Mouse (Mus musculus) cerebellum, postnatal 14 days (tissue): ENCODE results near the gene Fam193b.
"Not testable (repeated sequence)": the region's sequence is repeated elsewhere in the genome, so short reads cannot be mapped to it uniquely, and the experiment has no call there.

Experiments used
- DNase-seq, 2 experiments: peaks; one replicate each; pipeline ENCODE4 v3.0.0; 2021; ENCODE audit warnings: mixed read lengths in 2 of 2

Fam193b gene

DNA sequence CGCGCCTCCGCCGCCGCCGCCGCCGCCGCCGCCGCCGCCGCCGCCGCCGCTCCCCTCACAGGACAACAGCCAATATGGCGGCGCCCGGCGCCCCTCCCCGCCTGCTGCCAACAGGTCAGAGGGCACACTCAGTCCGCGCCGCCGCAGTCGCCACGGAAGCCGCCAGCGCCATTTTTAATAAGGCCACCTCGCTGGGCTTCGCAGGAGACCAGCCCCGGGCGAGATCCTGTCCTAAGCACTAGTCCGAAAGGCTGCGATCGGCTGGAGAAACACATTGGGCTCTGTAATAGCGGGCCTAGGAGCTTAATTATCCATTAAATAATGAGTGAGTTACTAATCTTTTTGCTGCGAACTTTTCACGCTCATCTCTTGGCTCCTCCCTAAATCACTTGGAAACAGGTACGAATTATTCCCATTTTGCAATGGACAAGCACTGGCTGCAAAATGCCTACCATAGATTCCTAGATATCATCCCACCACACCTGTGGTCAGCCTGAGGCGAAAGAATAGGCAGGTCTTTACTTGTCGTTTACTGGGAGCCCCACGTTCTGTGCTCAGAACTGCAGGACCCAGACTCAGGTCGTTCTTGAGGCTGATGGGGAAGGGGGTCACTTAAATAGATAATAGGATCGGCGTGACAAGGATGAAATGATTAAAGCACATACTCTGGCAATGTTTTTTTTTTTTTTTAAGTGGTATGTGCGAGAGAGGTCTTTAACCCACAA lies at the start of gene Fam193b:
Fam193b (minus strand) TSS at position 94 of the 725 bp plus-strand sequence.
- DNase-seq = peak; percentile 97 to 98

DNA sequence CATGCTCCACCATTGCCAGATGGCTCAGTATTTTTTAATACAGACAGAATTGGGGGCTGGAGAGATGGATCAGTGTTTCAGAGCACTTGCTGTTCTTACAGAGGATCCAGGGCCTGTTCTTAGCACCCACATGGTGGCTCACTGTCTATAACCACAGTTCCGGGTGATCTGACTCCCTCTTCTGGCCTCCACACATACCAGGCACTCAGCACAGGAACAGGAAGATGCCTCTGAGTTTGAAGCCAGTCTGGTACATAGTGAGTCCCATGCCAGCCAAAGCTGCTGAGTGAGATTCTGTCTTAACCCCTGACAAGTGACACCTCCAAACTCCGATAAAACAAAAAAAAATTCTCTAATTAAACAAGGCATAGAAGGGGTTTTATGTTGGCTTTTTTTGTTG lies 49.4 kb upstream of the Fam193b start:
- DNase-seq = no peak

DNA sequence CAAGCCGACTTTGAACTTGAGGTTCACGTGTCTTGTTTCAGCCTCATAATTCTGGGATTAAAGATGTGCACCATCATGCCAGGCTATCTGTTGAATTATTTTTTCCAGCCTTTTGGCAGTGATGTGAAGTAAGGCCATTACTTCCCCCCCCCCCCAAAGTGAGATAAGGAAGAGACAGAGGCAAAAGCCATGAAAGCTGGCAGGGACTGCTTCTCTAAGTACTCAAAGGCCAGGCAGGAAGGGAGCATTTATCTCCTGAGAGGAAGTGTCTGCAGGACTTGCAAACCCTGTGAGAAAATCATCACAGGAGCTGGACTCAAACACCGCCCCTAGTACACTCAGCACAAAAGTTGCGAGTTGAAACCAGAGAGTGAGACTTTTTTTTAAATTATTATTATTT lies 48.4 kb upstream of the Fam193b start:
- no peak for DNase-seq

DNA sequence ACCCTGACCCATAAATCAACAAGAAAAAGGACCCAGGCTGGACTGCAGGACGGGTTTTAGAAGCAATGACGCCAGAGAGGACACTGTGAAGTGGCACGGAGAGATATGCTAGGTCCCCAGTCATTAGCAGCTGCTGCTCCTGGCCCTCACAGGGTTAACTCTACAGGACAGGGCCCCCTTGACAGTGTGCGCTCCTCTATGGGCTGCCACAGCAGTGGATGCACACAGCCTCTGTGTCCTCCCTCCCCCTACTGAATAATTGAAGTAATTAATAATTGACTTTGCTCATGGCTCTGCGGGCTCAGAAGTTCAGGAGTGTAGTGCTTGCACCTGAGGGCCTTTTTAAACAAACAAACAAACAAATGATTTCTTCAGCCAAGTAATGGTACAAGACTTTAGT lies 42.6 kb upstream of the Fam193b start:
- DNase-seq = no peak

DNA sequence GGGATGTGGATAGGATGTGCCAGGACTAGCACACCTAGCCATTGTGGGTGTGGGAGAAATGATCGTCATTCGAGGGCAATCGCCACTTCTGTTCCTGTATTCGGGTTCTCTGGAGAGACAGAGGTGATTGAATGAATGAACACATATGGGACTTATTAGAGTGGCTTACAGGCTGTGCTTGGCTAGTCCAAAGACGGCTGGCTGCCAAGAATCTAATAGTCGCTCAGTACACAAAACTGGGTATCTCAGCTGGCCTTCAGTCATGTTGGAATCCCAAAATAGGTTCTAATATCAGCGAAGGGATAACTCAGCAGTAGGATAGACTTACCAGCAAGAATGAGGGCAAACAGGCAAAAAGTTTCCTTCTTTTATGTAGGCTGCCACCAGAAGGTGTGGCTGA lies 41.1 kb upstream of the Fam193b start:
- no peak for DNase-seq

DNA sequence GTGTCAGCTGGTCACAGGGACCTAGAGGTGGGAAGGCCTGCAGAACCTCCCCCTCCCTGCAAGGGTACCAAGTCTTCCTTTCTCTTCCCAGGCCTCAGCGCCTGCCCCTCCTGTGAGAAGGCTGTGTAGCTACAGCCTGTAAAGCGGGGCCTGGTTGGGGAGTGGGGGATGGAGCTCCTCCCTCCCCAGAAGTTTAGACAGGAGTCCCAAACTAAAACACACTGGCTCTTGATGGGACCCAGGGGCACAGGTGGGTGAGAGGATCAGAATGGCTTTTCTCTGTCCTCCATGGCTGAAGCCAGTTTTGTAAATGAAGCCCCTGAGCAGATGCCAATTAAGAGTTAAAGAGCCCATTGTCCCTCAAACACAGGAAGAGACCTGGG lies 36.7 kb upstream of the Fam193b start:
- DNase-seq = no peak

DNA sequence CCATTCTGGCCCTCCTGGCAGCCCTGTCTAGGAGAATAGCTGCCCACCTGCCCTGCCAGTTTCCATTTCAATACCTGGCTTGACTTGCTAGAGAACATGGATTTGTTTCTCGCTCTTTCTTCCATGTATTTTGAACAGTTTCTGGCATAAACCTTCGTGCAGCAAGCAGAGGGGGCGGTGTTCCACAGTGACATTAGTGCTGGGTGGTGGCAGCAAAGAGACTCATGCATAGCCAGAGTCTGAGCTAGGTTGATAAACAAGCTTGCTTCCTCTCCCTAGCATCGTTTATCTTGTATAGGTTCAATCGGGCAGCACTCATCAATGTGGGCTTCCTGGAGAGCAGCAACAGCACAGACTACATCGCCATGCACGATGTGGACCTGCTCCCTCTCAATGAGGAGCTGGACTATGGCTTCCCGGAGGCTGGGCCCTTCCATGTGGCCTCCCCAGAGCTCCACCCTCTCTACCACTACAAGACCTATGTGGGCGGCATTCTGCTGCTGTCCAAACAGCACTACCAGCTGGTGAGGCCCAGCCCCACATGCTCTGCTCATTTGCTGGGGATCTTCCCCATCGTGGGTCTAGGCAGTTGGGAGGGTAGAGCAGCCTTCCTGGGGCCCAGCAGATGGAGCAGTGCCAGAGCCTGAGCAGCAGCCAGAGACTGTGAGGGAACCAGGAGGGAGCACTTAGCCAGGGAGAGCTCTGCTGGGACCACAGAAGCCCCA lies 36.1 kb upstream of the Fam193b start:
- DNase-seq = no peak

DNA sequence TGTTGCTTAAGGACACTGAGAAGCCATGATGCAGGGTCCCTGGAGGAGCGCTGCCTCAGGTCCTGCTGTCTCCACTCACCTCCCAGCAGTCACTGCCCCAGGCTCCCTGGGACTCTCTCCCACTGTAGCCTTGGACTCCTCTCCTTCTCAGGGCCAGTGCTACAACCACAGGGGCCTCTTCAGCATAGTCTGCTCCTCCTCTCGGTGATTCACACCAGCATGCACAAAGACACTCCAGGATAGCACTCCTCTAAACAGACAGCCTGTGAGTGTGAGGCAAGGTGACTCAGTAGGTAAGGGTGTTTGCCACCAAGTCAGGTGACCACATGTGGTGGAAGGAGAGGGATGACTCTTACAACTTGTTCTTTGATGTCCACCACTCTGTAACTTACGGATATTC lies 33.7 kb upstream of the Fam193b start:
- no peak for DNase-seq

DNA sequence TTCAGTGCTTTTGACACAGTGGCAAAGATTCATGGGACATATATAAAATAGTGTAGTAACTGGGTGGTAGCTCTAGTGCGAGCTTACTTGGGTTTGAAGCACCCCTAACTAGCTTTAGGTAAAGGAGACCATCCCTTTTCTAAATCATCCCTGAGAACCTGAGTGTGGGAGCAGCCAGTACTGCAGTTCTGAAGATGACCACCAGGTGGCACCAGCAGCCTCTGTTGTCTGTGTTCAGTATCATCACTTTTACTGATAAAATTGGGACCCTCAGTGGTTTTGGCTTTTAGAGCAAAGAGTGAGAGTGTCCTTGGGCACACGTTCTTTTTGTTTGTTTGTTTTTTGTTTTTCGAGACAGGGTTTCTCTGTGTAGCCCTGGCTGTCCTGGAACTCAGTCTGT lies 30.7 kb upstream of the Fam193b start:
- peak; percentile 93 to 96 for DNase-seq

DNA sequence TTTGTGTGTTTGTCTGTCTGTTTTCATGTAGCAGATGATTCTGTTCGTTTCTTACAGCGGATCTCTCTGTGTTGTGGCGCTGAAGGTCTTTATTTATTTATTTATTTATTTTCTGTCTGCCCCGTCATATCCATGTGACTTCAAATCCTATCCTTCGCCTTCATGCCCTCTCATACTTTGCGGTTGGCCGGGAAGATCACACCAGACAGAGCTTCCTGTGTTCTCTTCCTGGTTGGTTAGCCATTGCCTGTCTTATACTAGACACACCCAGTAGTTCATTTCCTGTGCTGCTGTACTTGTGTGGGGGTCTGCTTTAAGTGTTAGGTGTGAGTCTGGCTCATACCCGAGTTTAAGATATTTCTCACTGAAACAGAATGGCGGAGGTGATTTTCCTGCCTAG lies 29.7 kb upstream of the Fam193b start:
- peak in 1 of 2 experiments; percentile 11 for DNase-seq

DNA sequence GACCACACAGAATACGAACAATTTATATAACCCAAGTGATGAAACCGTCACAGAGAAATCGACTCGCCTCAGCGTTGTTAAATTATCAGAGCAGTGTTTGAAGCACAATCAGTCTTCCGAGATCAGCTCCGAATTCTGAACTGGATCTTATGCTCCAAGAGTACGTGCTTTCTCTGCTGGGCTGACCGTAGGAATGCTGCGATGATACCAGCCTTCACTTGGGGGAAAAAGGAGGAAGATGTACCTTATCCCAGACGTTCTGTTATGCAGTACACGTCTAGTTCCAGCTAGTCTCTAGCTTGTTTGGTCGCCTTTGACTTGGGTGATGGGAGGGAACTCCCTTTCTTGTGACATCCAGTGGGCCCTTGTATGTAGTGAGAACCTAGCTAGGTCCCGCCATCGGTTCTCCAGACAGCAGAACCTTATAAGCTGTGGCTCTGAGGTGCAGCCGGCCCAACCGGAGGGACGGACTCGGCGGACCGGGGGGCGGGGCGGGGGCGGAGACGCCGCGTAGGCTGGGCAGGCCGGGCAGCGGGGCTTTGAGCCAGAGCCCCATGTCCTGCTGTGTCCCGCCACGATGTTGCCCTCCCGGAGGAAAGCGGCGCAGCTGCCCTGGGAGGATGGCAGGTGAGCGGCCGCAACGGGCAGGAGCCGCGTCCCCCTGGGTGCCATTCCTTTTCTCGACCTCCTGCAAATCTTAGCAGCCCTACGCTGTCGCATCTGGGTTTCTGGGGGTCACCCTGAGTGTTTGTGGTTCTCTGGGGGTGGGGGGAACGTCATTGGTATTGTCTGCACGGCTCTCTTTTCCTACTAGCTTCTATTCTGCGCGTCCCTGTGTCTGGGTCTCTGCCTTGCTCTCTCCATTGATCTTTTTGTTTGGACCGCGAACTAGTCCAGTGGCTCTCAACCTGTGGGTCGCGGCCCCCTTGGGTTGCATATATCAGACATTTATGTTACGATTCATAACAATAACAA lies 28.9 kb upstream of the Fam193b start, which contains the start of gene B4galt7:
B4galt7 (plus strand) TSS at position 331 of the 975 bp plus-strand sequence.
- peak; percentile 92 for DNase-seq

DNA sequence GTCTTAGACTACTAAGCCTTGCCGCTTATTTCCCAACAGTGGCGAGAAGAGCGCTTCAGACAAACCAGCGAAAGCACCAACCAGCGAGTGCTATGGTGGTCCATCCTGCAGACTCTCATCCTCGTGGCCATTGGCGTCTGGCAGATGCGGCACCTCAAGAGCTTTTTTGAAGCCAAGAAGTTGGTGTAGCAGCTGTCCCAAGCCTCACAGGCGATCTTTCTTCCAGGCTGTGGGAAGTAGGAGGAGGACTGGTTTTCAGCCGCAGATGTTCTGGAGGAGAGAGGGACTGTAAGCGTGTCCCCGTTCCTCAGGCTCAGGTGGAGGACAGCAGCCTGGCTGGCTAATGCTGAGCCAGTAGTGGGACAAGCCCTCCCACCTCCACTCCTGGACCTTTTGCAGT lies 25.9 kb upstream of the Fam193b start:
- DNase-seq = no peak

DNA sequence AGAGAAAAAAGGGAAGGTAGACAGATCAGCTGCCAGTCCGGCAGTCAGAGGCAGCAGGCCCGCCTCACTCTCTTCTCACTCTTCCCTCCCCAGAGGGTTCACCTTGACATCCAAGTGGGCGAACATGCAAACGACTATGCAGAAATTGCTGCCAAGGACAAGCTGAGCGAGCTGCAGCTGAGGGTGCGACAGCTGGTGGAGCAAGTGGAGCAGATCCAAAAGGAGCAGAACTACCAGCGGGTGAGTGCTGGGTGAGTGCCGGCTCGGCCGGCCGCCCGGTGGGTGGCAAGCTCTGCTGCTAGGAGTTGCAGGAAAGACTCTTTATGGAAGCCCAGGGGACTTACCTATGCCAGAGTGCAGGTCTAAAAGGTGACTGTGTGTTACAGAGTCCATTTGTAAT lies 24.5 kb upstream of the Fam193b start:
- peak; percentile 87 to 88 for DNase-seq

DNA sequence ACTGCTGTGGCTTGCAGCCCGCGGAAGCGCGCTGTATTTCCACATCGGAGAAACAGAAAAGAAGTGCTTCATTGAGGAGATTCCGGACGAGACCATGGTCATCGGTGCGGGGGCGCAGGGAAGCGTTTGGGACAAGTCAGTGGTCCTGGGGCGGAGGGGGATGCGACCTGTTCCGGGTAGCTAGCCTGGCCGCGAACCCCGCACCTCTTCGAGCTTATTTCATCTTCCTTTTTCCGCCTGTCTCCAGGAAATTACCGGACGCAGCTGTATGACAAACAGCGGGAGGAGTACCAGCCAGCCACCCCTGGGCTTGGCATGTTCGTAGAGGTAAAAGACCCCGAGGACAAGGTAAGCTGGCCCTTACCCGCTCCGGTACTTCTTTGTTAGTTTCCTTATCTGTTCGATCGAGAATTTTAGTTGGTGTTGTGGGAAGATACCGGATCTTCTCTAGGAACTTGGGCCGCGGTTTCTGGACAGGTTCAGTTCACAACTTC lies 22.4 kb upstream of the Fam193b start:
- no peak for DNase-seq

DNA sequence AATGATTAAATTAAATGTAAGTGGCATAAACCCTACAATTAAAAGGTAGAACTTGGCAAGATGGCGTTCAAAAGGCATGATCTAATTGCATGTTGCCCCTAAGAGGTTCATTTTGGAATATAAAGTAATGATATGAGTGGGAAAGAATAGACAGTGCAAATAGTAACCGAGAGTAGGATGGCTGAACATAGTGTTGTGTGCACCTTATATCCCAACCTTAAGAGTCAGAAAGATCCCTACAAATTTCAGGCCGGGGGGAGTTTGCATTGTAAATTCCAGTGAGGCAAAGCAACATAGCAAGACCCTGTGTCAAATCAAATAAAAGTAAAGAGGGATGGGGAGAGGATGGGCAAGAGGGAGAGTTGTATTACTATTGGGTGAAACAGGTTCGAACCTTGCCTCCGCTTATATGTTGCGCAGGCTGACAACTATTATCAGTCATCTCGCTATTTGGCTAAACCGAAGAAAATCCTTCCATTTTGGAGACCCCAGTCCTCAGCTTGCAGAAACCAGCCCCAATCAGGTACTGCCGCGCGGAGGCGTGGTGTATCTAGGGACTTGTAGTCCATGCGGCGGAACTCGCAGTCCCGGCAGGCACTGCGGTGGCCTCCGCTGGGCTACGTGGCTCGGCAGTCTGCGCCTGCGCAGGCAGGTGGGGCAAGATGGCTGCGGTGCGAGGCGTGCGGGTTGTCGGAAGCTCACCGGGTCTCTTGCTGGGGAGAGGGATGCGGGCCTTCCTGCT lies 21.8 kb upstream of the Fam193b start:
- peak; percentile 98 to 99 for DNase-seq

DNA sequence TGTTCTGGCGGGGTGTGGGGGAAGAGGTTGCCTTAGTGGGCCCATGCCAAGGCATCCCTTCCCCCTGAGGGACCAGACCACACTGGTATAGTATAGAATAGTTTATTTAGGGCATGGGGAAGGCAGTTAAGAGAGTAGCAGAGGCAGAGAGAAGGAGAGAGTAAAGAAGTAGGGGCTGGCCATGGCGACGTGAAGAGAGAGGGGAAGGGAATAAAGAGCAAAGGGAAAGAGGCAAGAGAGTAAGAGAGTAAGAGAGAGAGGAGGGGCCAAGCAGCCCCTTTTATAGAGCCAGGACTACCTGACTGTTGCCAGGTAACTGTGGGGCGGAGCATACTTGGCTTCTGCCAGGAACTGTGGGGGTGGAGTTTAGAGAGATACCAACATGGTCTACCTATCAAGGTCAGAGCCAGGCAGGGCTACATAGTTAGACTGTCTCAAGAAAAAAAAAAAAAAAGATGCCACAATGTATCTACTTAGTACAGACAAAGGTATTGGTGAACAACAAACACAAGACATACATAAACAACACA lies 21.1 kb upstream of the Fam193b start:
- DNase-seq = peak in 1 of 2 experiments; percentile 26

DNA sequence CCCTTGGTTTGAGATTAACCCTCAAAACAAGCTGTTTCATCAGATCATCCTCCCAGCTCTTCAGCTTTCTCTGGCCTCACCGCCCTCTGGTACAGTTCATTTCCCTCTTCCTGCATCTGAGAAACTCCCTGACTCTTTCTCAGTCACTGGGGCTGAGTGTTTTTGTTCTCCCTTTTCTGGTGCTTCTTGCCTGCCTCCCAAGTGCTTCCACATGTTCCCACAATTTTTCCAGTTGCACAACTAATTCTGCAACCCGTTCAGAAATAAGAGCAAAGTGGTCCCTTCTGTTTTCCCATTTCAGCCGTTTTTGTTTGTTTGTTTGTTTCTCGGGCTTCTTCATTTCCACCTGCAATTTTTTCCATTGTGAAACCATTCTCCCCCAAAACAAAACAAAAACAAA lies 7.2 kb upstream of the Fam193b start:
- no peak for DNase-seq

DNA sequence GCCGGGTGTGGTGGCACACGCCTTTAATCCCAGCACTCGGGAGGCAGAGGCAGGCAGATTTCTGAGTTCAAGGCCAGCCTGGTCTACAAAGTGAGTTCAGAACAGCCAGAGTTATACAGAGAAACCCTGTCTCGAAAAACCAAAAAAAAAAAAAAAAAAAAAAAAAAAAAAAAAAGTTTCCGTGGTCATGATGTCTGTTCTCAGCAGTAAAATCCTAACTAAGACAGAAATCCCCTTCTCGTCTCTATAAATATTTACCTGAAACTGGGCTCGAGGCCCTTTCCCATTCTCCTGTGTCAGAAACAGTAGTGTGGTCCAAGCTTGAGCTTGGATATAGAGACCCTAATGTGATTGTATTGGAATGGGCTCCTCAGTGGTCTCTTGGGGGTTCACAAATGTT lies 6.0 kb upstream of the Fam193b start:
- not testable (repeated sequence) for DNase-seq

DNA sequence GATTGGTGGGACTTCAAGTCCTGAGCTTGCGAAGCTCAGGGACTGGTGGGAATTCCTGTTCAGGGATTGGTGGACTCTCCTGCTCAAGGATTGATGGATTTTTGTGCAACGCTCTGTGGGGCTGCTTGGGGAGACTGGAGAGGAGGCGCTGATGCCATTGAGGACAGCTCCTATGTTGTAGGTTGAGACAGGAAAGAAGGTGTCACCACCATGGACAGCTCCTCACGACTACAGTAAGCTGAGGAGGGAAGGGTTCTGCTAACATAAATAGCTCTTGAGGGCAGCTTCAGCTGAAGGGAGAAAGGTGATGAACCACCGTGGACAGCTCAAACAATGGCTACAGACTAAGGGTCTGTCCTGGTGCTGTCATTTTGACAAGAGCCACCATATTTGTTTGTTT lies 5.0 kb upstream of the Fam193b start:
- no peak for DNase-seq

DNA sequence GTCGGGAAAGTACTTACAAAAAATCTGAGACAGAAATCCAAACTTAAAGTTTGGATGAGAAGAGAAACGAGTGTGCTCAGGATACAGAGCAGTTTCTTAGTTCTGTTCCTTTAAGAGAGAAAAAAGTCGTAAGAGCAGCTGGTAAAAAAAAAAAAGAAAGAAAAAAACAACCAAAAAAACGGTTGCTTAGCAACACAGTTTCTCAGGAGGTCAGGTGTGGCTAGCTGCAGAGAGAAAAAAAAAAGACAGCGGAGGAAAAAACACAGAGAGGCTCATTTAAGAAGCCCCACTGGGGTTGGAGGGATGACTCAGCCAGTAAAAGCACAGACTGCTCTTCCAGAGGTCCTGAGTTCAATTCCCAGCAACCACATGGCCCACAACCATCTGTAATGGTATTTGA lies 3.4 kb upstream of the Fam193b start:
- DNase-seq = no peak

DNA sequence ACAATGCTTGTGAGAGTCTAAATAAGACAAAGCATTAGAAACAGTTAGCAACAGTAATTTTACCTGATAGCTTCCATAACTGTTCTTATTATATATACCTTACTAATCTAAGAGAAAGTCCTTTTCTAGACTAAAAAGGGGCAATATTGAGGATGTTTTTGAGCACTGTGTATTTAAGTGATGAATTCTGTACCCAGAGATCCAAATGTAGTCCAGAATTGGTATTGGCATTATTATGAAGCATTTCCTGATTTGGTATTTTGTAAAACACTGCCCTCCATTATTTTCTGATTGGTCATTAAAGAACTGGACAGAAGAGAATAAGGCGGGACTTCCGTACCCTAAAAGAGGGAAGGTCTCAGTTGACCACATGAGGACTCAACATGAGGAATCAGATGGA lies 2.5 kb upstream of the Fam193b start, which contains the start of gene Tmed9:
Tmed9 (plus strand) TSS at position 301 of the 400 bp plus-strand sequence.
- DNase-seq = no peak

DNA sequence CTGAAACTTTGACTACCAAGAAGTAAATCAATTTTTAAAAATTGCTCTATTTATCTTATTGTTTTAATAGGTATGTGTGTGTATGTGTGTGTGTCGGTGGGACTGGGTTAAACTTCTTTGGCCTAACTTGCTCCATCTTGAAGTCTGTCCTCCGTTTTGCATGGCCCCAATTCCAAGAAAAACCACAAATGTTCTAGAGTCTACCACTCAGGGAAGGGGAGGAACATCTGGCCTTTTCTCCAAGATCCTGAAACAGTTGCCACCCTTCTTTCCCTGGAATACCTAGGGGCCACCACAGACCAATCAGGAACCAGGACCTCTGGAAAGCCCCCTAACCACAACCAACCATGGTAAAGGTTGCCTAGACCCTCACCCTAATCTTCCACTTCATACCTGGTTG lies 1.1 kb upstream of the Fam193b start:
- no peak for DNase-seq
